Mouse (Mus musculus) E14TG2a.4 (cell line): Measurements from ENCODE around the gene Olfr1214.
"Not testable (repeated sequence)": the region's sequence is repeated elsewhere in the genome, so short reads cannot be mapped to it uniquely, and the experiment has no call there.

Experiments used
- H3K27me3 ChIP-seq: 2 replicates; pipeline ENCODE4 v1.6.1; 2014; ENCODE audit warnings: low read length, control low read depth; ENCODE audit not compliant: insufficient read depth
- H3K36me3 ChIP-seq: 2 replicates; pipeline ENCODE4 v1.6.1; 2014; ENCODE audit warnings: low read length, control low read depth; ENCODE audit not compliant: insufficient read depth
- H3K4me1 ChIP-seq: replicated peaks from 2 replicates; pipeline ENCODE4 v1.6.1; 2014; ENCODE audit warnings: low read depth, low read length, control low read depth
- H3K4me3 ChIP-seq: replicated peaks from 2 replicates; pipeline ENCODE4 v1.5.1; 2014; ENCODE audit warnings: mild to moderate bottlenecking, low read length
- H3K9me3 ChIP-seq: 2 replicates; pipeline ENCODE4 v1.6.1; 2014; ENCODE audit warnings: low read length, control low read depth
- CTCF ChIP-seq: conservative IDR thresholded peaks from 2 replicates; pipeline ENCODE4 v1.5.1; 2014; ENCODE audit warnings: low read length
- NANOG ChIP-seq: IDR thresholded peaks from 2 replicates; pipeline ENCODE4 v1.6.1; 2014; ENCODE audit warnings: borderline replicate concordance, low read length, mixed read lengths
- POU5F1 ChIP-seq: IDR thresholded peaks from 2 replicates; pipeline ENCODE4 v1.6.1; 2014; ENCODE audit warnings: low read length, borderline replicate concordance

The Olfr1214 gene

GRCm38 (mm10) chr2:88992553-88992952 lies at the start of gene Olfr1214:
Gene Olfr1214 (minus strand): TSS chr2:88992653.
- H3K4me3 ChIP-seq: no peak within 1 kb of the TSS
- H3K27me3 ChIP-seq: no peaks in the 10 kb centered on the region
- no peaks in the 10 kb centered on the region for H3K36me3 ChIP-seq
- no peaks in the 10 kb centered on the region for H3K9me3 ChIP-seq
- TF ChIP-seq CTCF (no peak), NANOG (no peak), POU5F1 (no peak)
- H3K4me1 ChIP-seq: no peaks in the 10 kb centered on the region

GRCm38 (mm10) chr2:89031965-89032364 lies 39.5 kb upstream of the Olfr1214 start, which contains the start of gene Olfr1217:
Gene Olfr1217 (minus strand): TSS chr2:89032065.
- Histone ChIP-seq H3K9me3 (0 out of 2 replicates have a peak, but pooled peaks cover 6% of the 10 kb centered on the region), H3K4me1 (no peaks in the 10 kb centered on the region), H3K4me3 (no peak within 1 kb of the TSS), H3K36me3 (no peaks in the 10 kb centered on the region), H3K27me3 (no peaks in the 10 kb centered on the region)
- TF ChIP-seq CTCF (no peak), NANOG (no peak), POU5F1 (no peak)

- H3K9me3 ChIP-seq, H3K36me3 ChIP-seq, H3K4me1 ChIP-seq, H3K27me3 ChIP-seq, H3K4me3 ChIP-seq: not testable (repeated sequence)
These were observed 29.0 kb upstream of the Olfr1214 start for GRCm38 (mm10) chr2:89021436-89021835.

- H3K27me3 ChIP-seq: no peaks in the 10 kb centered on the region
- no peaks in the 10 kb centered on the region for H3K9me3 ChIP-seq
- H3K36me3 ChIP-seq: no peaks in the 10 kb centered on the region
- no peak within 1 kb of the TSS for H3K4me3 ChIP-seq
- H3K4me1 ChIP-seq: no peaks in the 10 kb centered on the region
- no peak for TF ChIP-seq POU5F1
These were observed 25.8 kb upstream of the Olfr1214 start, which contains the start of gene Olfr1216 for GRCm38 (mm10) chr2:89018240-89018639. Gene Olfr1216 (minus strand): TSS chr2:89018340.

GRCm38 (mm10) chr2:89006873-89007272 lies 14.4 kb upstream of the Olfr1214 start, which contains the start of gene Olfr1215:
Gene Olfr1215 (minus strand): TSS chr2:89006973.
- H3K4me1 ChIP-seq: no peaks in the 10 kb centered on the region
- TF ChIP-seq CTCF (no peak), POU5F1 (no peak), NANOG (no peak)
- no peak within 1 kb of the TSS for H3K4me3 ChIP-seq
- H3K27me3 ChIP-seq: no peaks in the 10 kb centered on the region
- H3K36me3 ChIP-seq: no peaks in the 10 kb centered on the region
- H3K9me3 ChIP-seq: no peaks in the 10 kb centered on the region

- no peak for TF ChIP-seq CTCF
- no peak for TF ChIP-seq POU5F1
- no peak for TF ChIP-seq NANOG
- H3K9me3 ChIP-seq: no peaks in the 10 kb centered on the region
- H3K4me3 ChIP-seq: no peak within 1 kb of the TSS
- H3K4me1 ChIP-seq: no peaks in the 10 kb centered on the region
- H3K27me3 ChIP-seq: no peaks in the 10 kb centered on the region
- no peaks in the 10 kb centered on the region for H3K36me3 ChIP-seq
These were observed 12.3 kb downstream of the Olfr1214 start, which contains the start of gene Gm13762 for GRCm38 (mm10) chr2:88980181-88980580. Gene Gm13762 (minus strand): TSS chr2:88980281.

- Histone ChIP-seq H3K36me3 (no peaks in the 10 kb centered on the region), H3K9me3 (no peaks in the 10 kb centered on the region), H3K4me1 (no peaks in the 10 kb centered on the region), H3K27me3 (no peaks in the 10 kb centered on the region), H3K4me3 (no peak within 1 kb of the TSS)
- TF ChIP-seq NANOG (no peak), CTCF (no peak), POU5F1 (no peak)
These were observed 38.8 kb downstream of the Olfr1214 start, which contains the start of gene Olfr1212 for GRCm38 (mm10) chr2:88953669-88954068. Gene Olfr1212 (plus strand): TSS chr2:88953969.

- Histone ChIP-seq H3K36me3 (no peaks in the 10 kb centered on the region), H3K4me1 (no peaks in the 10 kb centered on the region), H3K4me3 (no peak within 1 kb of the TSS), H3K9me3 (no peaks in the 10 kb centered on the region), H3K27me3 (no peaks in the 10 kb centered on the region)
- TF ChIP-seq CTCF (no peak), POU5F1 (no peak)
These were observed 54.4 kb downstream of the Olfr1214 start, which contains the start of gene Olfr1211 for GRCm38 (mm10) chr2:88938011-88938410. Gene Olfr1211 (minus strand): TSS chr2:88938111.
